Mouse (Mus musculus) E14TG2a.4 (cell line): ENCODE data around the gene 1700022I11Rik.

Experiments used
- CTCF ChIP-seq: conservative IDR thresholded peaks from 2 replicates; pipeline ENCODE4 v1.5.1; 2014; ENCODE audit warnings: low read length
- NANOG ChIP-seq: IDR thresholded peaks from 2 replicates; pipeline ENCODE4 v1.6.1; 2014; ENCODE audit warnings: borderline replicate concordance, low read length, mixed read lengths
- POU5F1 ChIP-seq: IDR thresholded peaks from 2 replicates; pipeline ENCODE4 v1.6.1; 2014; ENCODE audit warnings: low read length, borderline replicate concordance

DNA sequence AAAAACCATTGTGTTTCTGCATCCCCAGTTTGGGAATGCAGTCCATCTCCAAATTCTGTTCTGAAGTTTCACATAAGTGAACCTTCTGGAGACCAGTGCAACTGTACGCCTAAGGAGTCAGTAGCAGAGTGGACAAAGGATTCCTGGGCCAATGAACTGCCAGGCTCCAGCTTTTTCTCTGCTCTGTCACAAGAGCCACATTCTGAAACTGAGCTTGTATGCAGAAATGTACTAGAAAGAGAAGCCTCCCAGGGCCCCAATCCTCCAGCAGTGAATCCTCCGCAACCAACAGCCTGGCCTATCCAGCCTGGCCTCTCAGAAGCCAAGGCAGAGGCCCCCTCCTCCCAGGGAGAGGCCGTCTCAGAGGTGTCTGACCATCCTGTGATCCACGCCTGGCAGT lies 3.5 kb downstream of the 1700022I11Rik start:
- TF ChIP-seq CTCF (no peak), POU5F1 (no peak), NANOG (no peak)
